Mouse (Mus musculus) gastrocnemius, postnatal 36 days (tissue): ENCODE measurements around the gene Hivep3. TPM values are rescaled to one million over a fixed set of nuclear protein-coding genes. Genes with fewer than 3 reads are reported as not detected.

Source experiments
- DNase-seq, 2 experiments: peaks; one replicate each; pipeline ENCODE4 v3.0.0; 2022
- intact Hi-C: fragments of 180-260 bp; cut with DNase I; formaldehyde crosslinking; loops from one replicate; pipeline ENCODE4 v1.15.1; 2025
- long read RNA-seq, 2 experiments: library from polyadenylated mRNA; stranded (forward); transcript quantifications; one replicate each; pipeline ENCODE4 v2.0.0; 2021
- total RNA-seq, 2 experiments: library from RNA; stranded (reverse); gene quantifications; 2 replicates each; pipeline ENCODE4 v1.2.3; 2021

Hivep3 gene
- 1 to 10 TPM; 2.2 to 3.5 TPM for total RNA-seq
- long read RNA-seq, experiment 1, partial matches to known transcripts = 0 of 1 reads
- long read RNA-seq, experiment 1, other reads (novel, unspliced or antisense) = 1 of 1 reads
- long read RNA-seq, experiment 2, partial matches to known transcripts = 0 of 2 reads
- long read RNA-seq, experiment 2, other reads (novel, unspliced or antisense) = 1 of 2 reads

- peak; percentile 99 to 100 for DNase-seq
- intact Hi-C loops = loop anchor here (5.0 kb wide), 1 partner anchor 196 kb away; the partner anchor contains the start of genes Foxj3 and Frg2f1
Measured at GRCm38 (mm10) chr4:119733184-119733880, at the start of gene Hivep3. Hivep3 (plus strand) TSS chr4:119733784.

GRCm38 (mm10) chr4:119685746-119686145 is 47.8 kb upstream of the Hivep3 start:
- intact Hi-C loops = no loop called here
- DNase-seq = no peak

GRCm38 (mm10) chr4:119698339-119698738 is 35.2 kb upstream of the Hivep3 start:
- intact Hi-C loops = no loop called here

GRCm38 (mm10) chr4:119701269-119701954 is 32.2 kb upstream of the Hivep3 start:
- intact Hi-C loops = no loop called here
- no peak for DNase-seq

More at GRCm38 (mm10) chr4:119698339-119698738, 35.2 kb upstream of the Hivep3 start:
- DNase-seq = no peak

GRCm38 (mm10) chr4:119703965-119704364 is 29.6 kb upstream of the Hivep3 start:
- no peak for DNase-seq
- intact Hi-C loops = no loop called here

GRCm38 (mm10) chr4:119707326-119707725 is 26.3 kb upstream of the Hivep3 start:
- DNase-seq = no peak
- intact Hi-C loops = no loop called here

- intact Hi-C loops = no loop called here
Measured at GRCm38 (mm10) chr4:119707751-119708150, 25.8 kb upstream of the Hivep3 start.

GRCm38 (mm10) chr4:119710208-119710607 is 23.4 kb upstream of the Hivep3 start:
- intact Hi-C loops = no loop called here
- DNase-seq = no peak

More at GRCm38 (mm10) chr4:119707751-119708150, 25.8 kb upstream of the Hivep3 start:
- DNase-seq = no peak

- intact Hi-C loops = no loop called here
- DNase-seq = peak; percentile 28 to 61
Measured at GRCm38 (mm10) chr4:119717443-119717842, 16.1 kb upstream of the Hivep3 start.

- DNase-seq = no peak
- intact Hi-C loops = no loop called here
Measured at GRCm38 (mm10) chr4:119721531-119721930, 12.1 kb upstream of the Hivep3 start.

GRCm38 (mm10) chr4:119726074-119726473 is 7.5 kb upstream of the Hivep3 start:
- no peak for DNase-seq
- intact Hi-C loops = no loop called here

GRCm38 (mm10) chr4:119727871-119728270 is 5.7 kb upstream of the Hivep3 start:
- no peak for DNase-seq
- intact Hi-C loops = no loop called here

GRCm38 (mm10) chr4:119733942-119734341 is 358 bp downstream of the Hivep3 start:
- peak; percentile 15 to 36 for DNase-seq
- intact Hi-C loops = loop anchor here (5.0 kb wide), 1 partner anchor 197 kb away; the partner anchor contains the start of genes Foxj3 and Frg2f1

GRCm38 (mm10) chr4:119734352-119734751 is 768 bp downstream of the Hivep3 start:
- DNase-seq = no peak
- intact Hi-C loops = loop anchor here (5.0 kb wide), 1 partner anchor 197 kb away; the partner anchor contains the start of genes Foxj3 and Frg2f1

GRCm38 (mm10) chr4:119738641-119739040 is 5.1 kb downstream of the Hivep3 start:
- intact Hi-C loops = no loop called here
- DNase-seq = no peak

GRCm38 (mm10) chr4:119739301-119740062 is 5.9 kb downstream of the Hivep3 start:
- intact Hi-C loops = no loop called here
- no peak for DNase-seq

GRCm38 (mm10) chr4:119748341-119748740 is 14.8 kb downstream of the Hivep3 start:
- intact Hi-C loops = no loop called here
- DNase-seq = no peak

GRCm38 (mm10) chr4:119750157-119750556 is 16.6 kb downstream of the Hivep3 start:
- intact Hi-C loops = no loop called here
- no peak for DNase-seq

- intact Hi-C loops = no loop called here
- no peak for DNase-seq
Measured at GRCm38 (mm10) chr4:119750681-119751211, 17.2 kb downstream of the Hivep3 start.

GRCm38 (mm10) chr4:119751408-119752006 is 17.9 kb downstream of the Hivep3 start:
- DNase-seq = peak in 1 of 2 experiments; percentile 12

More at GRCm38 (mm10) chr4:119751408-119752006, 17.9 kb downstream of the Hivep3 start:
- intact Hi-C loops = no loop called here
